Mouse (Mus musculus) 416B (cell line): Measurements from ENCODE around the gene Ahr.

Source experiments
- DNase-seq: peaks from one replicate; pipeline ENCODE4 v3.0.0; 2011; ENCODE audit warnings: low read depth

Gene Ahr

DNA sequence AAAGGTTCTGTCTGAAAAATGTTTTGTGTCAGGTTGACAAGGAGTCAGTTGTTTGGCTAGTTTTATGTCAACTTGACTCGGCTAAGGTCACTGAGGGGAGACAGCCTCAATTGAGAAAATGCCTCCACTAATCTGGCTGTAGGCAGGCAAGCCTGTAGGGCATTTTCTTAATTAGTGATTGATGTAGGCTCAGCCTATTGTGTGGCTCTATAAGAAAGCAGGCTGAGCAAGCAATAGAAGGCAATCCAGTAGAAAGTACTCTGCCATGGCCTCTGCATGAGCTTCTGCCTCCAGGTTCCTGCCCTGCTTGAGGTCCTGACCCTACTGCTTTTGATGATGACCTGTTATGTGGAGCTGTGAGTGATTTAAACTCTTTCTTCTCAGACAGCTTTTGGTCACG is 33.4 kb downstream of the Ahr start:
- DNase-seq = no peak

DNA sequence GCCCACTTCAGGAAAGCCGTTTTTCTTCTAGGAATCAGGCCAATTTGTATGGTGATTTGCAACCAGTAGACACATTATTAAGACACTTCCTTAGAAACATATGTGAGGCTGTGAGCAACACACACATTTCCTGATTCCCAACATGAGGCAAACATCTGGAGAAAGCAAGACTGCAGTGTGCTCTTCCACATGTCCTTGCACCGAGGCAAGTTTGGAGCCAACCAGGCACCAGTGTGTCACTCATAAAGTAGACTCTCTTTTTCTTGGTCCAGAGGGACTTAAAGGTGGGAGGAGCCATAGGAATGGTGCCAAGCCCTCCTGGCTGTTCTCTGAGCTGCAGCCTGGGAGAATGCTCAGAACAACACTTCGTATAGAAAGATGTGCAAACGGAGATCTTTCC is 39.6 kb downstream of the Ahr start:
- DNase-seq = no peak

DNA sequence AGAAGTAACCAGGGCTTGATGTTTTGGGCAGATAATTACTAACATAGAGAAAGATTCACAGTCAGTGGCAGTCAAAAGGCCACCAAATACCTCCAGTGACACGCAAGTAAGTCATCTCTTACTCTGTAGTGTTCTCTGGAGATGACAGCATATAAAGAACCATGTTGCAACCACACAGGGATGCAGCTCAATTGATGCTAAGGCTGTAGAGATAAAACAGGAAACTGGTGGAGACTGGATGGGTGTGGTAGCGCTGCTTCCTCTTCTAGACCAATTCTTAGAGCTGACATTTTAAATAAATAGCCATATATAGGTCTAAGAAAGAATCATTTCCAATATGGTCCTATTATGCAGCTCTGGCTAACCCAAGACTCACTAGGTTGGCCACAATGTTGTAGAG is 54.1 kb downstream of the Ahr start:
- no peak for DNase-seq

DNA sequence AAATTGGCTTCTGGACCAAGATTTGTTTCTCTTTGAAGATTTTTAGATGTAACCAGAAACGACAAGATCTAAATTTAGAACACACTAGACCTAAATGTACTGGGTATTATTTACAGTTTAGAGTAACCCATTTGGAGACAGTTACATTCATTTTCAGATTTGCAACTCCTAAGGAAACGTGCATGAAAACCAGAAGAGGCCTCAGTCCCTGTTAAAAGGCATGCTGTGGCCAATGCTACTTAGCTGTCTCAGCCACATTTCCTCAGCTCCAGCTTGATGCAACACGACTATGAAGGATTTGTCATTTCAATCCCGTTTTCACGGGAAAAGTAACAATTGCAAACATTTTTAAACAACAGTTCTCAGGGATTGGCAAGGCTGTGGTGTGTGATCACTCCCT is 55.9 kb downstream of the Ahr start:
- no peak for DNase-seq

DNA sequence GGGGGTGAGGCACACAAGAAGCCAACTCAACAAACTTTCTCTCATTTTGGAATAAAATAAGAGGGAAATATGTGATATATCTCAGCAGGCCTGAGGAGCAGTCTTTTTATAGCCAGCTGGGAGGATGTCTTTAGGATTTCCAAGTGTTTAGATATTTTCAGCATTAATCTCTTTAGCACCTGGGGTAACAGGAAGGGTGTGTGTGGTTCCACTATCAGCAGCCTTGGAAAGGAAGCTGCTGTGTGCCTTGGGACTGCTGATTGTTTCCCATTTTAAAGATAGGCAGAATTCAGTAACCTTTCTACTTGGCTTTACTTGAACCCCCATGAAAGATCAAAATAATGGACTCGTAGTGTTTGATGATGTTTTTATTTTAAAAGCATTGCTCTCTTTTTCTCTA is 71.4 kb downstream of the Ahr start:
- DNase-seq = peak; percentile 3

DNA sequence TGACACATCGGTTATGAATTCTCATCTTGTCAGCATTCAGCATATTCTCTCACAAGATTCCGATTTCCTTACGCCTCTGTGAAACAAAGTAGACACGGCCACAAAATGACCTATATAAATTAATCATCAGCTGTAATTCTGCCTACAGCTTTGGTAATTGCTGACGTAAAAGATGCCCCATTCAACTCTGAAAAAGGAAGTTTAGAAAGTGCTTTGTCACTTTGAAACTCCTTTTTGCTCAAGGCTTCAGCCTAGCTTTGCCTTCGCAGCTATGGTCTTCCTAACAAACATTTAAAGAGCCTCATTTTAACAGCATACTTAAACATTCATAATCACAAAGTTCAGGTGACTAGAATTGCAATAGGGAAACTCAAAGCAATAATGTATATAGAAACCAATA is 72.2 kb downstream of the Ahr start:
- no peak for DNase-seq

DNA sequence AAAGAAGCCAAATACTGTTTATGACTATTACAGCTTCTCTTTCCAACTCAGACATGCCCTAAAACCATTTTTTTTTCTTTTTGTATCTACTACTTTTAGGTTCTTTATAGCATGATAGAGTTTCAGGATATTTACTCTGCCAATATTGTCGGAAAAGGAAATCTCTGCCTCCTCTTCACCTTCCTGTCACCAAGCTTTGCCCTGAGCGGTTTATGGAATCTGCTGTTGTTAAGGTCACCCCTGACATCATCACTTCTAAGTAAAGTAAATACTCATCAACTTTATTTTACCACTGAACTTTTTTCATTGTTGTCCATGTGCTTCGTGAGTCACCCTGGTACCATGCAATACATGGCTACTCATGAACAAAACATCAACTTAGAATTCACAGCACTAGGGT is 75.2 kb downstream of the Ahr start:
- no peak for DNase-seq
